Mouse (Mus musculus) induced T-regulatory cell, adult 2 months (primary cell): Measurements from ENCODE around the gene Rasl10b.
A peak's percentile ranks its signal among the peaks of the same experiment; 100 is the strongest.

Experiments used
- DNase-seq: peaks from one replicate; pipeline ENCODE4 v3.0.0-alpha.2; 2012; ENCODE audit warnings: low read depth

Gene Rasl10b

GRCm38 (mm10) chr11:83409087-83409754, at the start of gene Rasl10b:
Gene Rasl10b (plus strand): TSS chr11:83409137.
- no peak for DNase-seq

- DNase-seq: no peak
These were observed 44.3 kb upstream of the Rasl10b start for GRCm38 (mm10) chr11:83364656-83365055.

DNA sequence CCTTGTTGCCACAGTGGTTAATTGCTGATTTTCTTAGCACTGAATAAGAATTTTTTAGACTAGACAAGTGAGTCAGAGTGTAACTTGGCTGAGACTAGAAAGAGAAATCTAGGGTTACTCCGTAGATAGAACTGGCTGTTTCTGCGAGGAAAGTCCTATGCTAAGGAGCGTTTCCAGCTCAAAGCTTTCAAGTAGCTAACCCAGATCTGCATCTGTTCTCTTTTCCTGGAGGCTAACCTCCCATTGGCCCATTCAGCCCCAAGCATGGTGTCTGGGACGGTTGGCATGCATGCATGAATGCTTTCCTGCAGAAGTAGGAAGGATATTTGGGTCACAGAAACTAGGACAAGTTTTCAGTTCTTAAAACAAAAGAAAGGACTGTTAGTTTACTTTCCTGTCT, 37.7 kb upstream of the Rasl10b start:
- DNase-seq: no peak

- DNase-seq: no peak
These were observed 29.1 kb upstream of the Rasl10b start for GRCm38 (mm10) chr11:83379745-83380341.

GRCm38 (mm10) chr11:83382876-83383531, 25.9 kb upstream of the Rasl10b start:
- no peak for DNase-seq

- no peak for DNase-seq
These were observed 25.4 kb upstream of the Rasl10b start for GRCm38 (mm10) chr11:83383532-83383887.

DNA sequence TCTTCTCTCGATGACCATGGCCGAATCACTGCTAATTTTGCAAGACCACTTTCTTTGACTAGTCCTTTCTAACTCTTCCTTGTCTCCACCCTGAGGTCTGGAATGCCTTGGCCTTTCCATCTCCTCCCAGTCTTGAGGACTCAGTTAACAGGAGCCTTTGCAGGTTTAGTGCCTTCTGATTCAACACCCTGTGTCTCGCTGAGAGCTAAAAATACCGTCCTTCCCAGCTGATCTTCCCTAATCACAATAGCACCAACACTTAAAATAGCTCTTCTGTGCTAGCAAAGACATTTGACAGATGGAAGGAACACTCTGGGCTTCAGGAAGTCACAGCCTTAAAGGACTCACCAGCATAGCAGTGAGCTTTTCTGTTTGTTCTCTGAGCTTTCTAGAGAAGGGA, 15.9 kb upstream of the Rasl10b start:
- no peak for DNase-seq

- DNase-seq: no peak
These were observed 14.0 kb upstream of the Rasl10b start for GRCm38 (mm10) chr11:83394802-83395439.

- DNase-seq: no peak
These were observed 11.3 kb upstream of the Rasl10b start for GRCm38 (mm10) chr11:83397626-83398025.

GRCm38 (mm10) chr11:83398724-83399123, 10.2 kb upstream of the Rasl10b start:
- DNase-seq: no peak

DNA sequence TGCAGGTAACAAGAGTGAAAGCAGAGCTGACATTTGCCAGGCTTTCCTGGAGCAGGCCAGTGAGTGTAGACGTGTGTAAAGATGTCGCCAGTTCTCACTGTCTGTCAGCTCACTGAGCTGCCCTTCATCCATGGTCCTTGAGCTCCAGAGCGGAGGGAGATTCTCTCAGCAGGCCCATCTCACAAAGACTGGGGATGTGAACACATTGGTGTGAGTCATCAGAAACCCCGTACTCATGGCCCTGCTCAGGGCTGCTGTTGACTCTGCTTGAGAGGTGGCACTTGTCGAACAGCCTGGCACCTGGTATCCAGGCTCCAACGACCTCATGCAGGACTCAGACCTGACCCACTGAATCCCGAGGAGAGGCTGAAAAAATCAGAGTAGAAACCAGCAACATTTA, 5.2 kb upstream of the Rasl10b start:
- no peak for DNase-seq

DNA sequence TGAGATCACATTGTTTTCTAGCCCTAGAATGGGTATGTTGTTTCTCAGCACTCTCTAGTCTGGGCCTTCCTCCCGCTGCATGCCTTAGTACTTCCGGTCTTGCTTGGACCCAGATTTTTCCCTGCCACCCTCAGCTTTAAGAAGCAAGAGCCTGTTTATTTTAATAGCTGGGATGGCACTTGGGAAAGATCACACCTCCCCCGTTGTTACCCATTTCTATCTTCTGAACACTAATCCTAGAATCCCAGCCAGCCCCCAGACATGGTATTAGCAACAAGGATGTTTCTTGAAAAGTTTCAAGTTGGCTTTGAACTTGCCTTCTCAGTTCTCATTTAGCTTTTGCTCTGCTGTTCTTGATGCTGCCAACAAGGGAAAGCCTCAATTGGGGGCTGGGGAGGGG, 2.5 kb upstream of the Rasl10b start:
- DNase-seq: no peak

GRCm38 (mm10) chr11:83408242-83408641, 695 bp upstream of the Rasl10b start:
- no peak for DNase-seq

DNA sequence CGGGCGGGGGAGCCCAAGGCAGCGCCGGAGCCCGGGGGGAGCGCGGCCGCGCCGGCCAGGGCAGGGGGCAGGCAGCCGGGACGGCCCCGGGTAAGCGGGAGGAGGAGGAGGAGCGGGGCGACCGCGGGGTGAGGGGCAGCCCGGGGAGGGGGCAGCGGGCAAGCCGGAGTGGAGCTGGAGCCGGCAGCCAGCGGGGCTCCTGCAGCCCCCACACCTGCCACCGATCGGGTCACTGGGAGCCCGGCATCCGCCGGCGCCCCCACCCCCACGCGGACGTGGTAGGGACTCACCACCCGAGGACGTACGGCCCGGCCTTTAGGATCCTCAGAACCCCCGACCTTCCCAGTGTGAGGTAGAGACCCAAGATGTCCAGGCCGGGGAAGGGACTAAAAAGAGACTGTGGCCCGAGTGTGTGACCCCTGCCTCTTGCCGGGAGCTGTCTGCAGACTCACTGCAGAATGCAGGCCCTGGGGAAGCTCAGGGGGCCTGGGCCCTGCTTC, 905 bp downstream of the Rasl10b start:
- DNase-seq: no peak

GRCm38 (mm10) chr11:83410510-83410909, 1.6 kb downstream of the Rasl10b start:
- DNase-seq: no peak

- DNase-seq: peak; percentile 74
These were observed 8.1 kb downstream of the Rasl10b start for GRCm38 (mm10) chr11:83417080-83417479.

DNA sequence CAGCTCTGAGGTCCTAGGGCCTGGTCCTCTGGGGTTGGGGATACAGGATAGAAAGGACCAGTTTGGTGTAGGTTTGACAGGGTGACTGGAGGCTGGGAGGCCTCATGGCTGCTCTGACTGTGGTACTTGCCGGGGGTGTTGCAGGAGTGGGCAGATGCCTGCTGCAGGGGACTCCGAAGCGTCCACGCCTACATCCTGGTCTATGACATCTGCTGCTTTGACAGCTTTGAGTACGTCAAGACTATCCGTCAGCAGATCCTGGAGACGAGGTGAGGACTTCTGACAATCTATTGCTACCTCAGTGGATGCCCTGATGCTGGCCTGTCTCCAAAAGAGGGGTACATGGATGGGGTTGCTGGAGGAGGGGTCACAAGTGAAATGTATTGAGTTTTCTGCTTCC, 8.8 kb downstream of the Rasl10b start:
- DNase-seq: no peak

DNA sequence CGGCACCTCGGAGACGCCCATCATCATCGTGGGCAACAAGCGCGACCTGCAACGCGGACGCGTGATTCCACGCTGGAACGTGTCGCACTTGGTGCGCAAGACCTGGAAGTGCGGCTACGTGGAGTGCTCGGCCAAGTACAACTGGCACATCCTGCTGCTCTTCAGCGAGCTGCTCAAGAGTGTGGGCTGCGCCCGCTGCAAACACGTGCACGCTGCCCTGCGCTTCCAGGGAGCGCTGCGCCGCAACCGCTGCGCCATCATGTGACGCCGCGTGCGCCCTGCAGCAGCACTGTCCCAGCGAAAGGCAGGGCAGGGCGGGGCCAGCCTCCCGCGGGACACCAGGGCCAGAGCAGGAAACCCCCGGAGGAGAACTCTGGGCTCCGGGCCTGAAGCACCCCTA, 9.6 kb downstream of the Rasl10b start:
- DNase-seq: no peak

DNA sequence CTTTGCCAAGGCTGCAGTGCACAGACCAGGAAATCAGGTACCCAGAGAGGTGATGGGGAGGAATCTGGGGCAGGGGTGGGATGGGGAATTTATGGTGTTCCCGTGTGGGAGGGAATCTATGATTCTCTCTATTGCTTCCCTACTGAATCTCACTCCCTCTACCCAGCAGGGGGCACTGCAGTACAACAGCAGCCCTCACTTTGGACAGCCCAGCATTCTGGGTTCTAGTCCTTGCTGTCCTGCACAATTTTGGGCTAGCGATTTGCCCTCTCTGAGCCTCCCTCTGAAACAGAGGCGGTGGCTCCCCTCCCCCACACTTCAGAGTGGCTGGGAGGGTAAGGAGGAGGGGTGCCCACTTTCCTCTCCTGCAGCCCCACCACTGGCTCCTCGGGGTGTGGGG, 11.4 kb downstream of the Rasl10b start:
- peak; percentile 46 for DNase-seq

- DNase-seq: peak; percentile 83
These were observed 12.4 kb downstream of the Rasl10b start for GRCm38 (mm10) chr11:83421305-83421704.

GRCm38 (mm10) chr11:83424681-83425080, 15.7 kb downstream of the Rasl10b start:
- DNase-seq: peak; percentile 84

GRCm38 (mm10) chr11:83426964-83427363, 18.0 kb downstream of the Rasl10b start:
- DNase-seq: peak; percentile 42

GRCm38 (mm10) chr11:83429355-83429754, 20.4 kb downstream of the Rasl10b start, which contains the start of gene Gas2l2:
Gene Gas2l2 (minus strand): TSS chr11:83429455.
- DNase-seq: no peak
